14 mouse cellular contexts compared by ENCODE assay signal in genomic region chr13:41512243-41512642, GRCm38 (mm10).
"Had no signal": no experiment of that assay in that cellular context is flagged by ENCODE, and none has a peak within 500 bp of the region (broad histone marks: within the 10 kb centered on the region; RNA-seq: fewer than 3 reads in every experiment).

No protein-coding gene starts in this region.

- H3K27ac ChIP-seq: left cerebral cortex, adult 2 months; liver, embryonic 13.5 days; midbrain, embryonic 12.5 days; midbrain, embryonic 15.5 days; neural tube, embryonic 12.5 days; neural tube, embryonic 15.5 days had no signal

- ATAC-seq: hindbrain, embryonic 16.5 days; midbrain, embryonic 15.5 days had no signal

- H3K9ac ChIP-seq: liver, embryonic 13.5 days; midbrain, embryonic 12.5 days; midbrain, embryonic 15.5 days; neural tube, embryonic 12.5 days; neural tube, embryonic 15.5 days had no signal

- DNase-seq: layer of hippocampus, postnatal 36 days; liver, embryonic 13.5 days; lung, adult 2 months; lung, postnatal 14 days; right cerebral cortex, adult 18-20 months; right cerebral cortex, postnatal 14 days; right cerebral cortex, postnatal 4 days; thymus, postnatal 25 days had no signal

- H3K4me1 ChIP-seq: liver, embryonic 13.5 days; midbrain, embryonic 15.5 days; neural tube, embryonic 15.5 days had no signal

- H3K4me3 ChIP-seq: left cerebral cortex, adult 2 months; liver, embryonic 13.5 days; midbrain, embryonic 12.5 days; midbrain, embryonic 15.5 days; neural tube, embryonic 12.5 days; neural tube, embryonic 15.5 days had no signal

- H3K36me3 ChIP-seq: liver, embryonic 13.5 days; midbrain, embryonic 12.5 days; midbrain, embryonic 15.5 days; neural tube, embryonic 12.5 days; neural tube, embryonic 15.5 days had no signal

- H3K4me2 ChIP-seq: liver, embryonic 13.5 days; midbrain, embryonic 12.5 days; midbrain, embryonic 15.5 days; neural tube, embryonic 12.5 days; neural tube, embryonic 15.5 days had no signal

- H3K9me3 ChIP-seq: liver, embryonic 13.5 days; midbrain, embryonic 12.5 days; midbrain, embryonic 15.5 days; neural tube, embryonic 12.5 days; neural tube, embryonic 15.5 days had no signal

- H3K27me3 ChIP-seq: liver, embryonic 13.5 days; midbrain, embryonic 12.5 days; midbrain, embryonic 15.5 days; neural tube, embryonic 12.5 days; neural tube, embryonic 15.5 days had no signal
